Mouse (Mus musculus): ENCODE measurements around the gene Notch2. TPM values are rescaled to one million over a fixed set of nuclear protein-coding genes. Genes with fewer than 3 reads are reported as not detected.

The Notch2 gene
- polyA plus RNA-seq, 1 experiment = 23.1 TPM

- DNase-seq (ENCODE audit: low spot score) = no peak
These were observed 18.5 kb upstream of the Notch2 start for GRCm38 (mm10) chr3:97994818-97995217.

GRCm38 (mm10) chr3:97998349-97998748, 15.0 kb upstream of the Notch2 start:
- no peak for DNase-seq (ENCODE audit: low spot score)

GRCm38 (mm10) chr3:98003558-98003957, 9.8 kb upstream of the Notch2 start:
- DNase-seq (ENCODE audit: low spot score) = no peak

GRCm38 (mm10) chr3:98004231-98004630, 9.1 kb upstream of the Notch2 start:
- no peak for DNase-seq (ENCODE audit: low spot score)

GRCm38 (mm10) chr3:98005306-98005705, 8.0 kb upstream of the Notch2 start:
- DNase-seq (ENCODE audit: low spot score) = no peak

- DNase-seq (ENCODE audit: low spot score) = no peak
These were observed 7.2 kb upstream of the Notch2 start for GRCm38 (mm10) chr3:98006046-98006691.

GRCm38 (mm10) chr3:98006973-98007372, 6.4 kb upstream of the Notch2 start:
- DNase-seq (ENCODE audit: low spot score) = no peak

- DNase-seq (ENCODE audit: low spot score) = no peak
These were observed 5.2 kb upstream of the Notch2 start for GRCm38 (mm10) chr3:98008143-98008542.

GRCm38 (mm10) chr3:98009190-98009840, 4.0 kb upstream of the Notch2 start:
- no peak for DNase-seq (ENCODE audit: low spot score)

- no peak for DNase-seq (ENCODE audit: low spot score)
These were observed 284 bp upstream of the Notch2 start for GRCm38 (mm10) chr3:98013086-98013400.

GRCm38 (mm10) chr3:98015205-98016171, 2.2 kb downstream of the Notch2 start:
- no peak for DNase-seq (ENCODE audit: low spot score)

GRCm38 (mm10) chr3:98016901-98017591, 3.7 kb downstream of the Notch2 start:
- no peak for DNase-seq (ENCODE audit: low spot score)

- no peak for DNase-seq (ENCODE audit: low spot score)
These were observed 4.9 kb downstream of the Notch2 start for GRCm38 (mm10) chr3:98018187-98018586.

- DNase-seq (ENCODE audit: low spot score) = no peak
These were observed 7.3 kb downstream of the Notch2 start for GRCm38 (mm10) chr3:98020431-98021229.

- DNase-seq (ENCODE audit: low spot score) = no peak
These were observed 11.0 kb downstream of the Notch2 start for GRCm38 (mm10) chr3:98024288-98024848.

- DNase-seq (ENCODE audit: low spot score) = no peak
These were observed 12.2 kb downstream of the Notch2 start for GRCm38 (mm10) chr3:98025521-98025920.

- no peak for DNase-seq (ENCODE audit: low spot score)
These were observed 12.9 kb downstream of the Notch2 start for GRCm38 (mm10) chr3:98025921-98026880.

- DNase-seq (ENCODE audit: low spot score) = no peak
These were observed 14.0 kb downstream of the Notch2 start for GRCm38 (mm10) chr3:98027371-98027774.

GRCm38 (mm10) chr3:98028072-98028471, 14.7 kb downstream of the Notch2 start:
- no peak for DNase-seq (ENCODE audit: low spot score)

- DNase-seq (ENCODE audit: low spot score) = no peak
These were observed 15.6 kb downstream of the Notch2 start for GRCm38 (mm10) chr3:98028936-98029335.

Data from urinary bladder, adult 2 months (tissue).